Mouse (Mus musculus) heart, postnatal 0 days (tissue): Measurements from ENCODE around the gene Ubtd1. TPM values are rescaled to one million over a fixed set of nuclear protein-coding genes. Genes with fewer than 3 reads are reported as not detected.

Source experiments
- ATAC-seq: fragments of 200-750 bp; cut with Nextera tagmentation; 2 replicates; pipeline ENCODE4 v1.8.0; 2017; ENCODE audit warnings: low read depth, moderate number of reproducible peaks, moderate library complexity; ENCODE audit not compliant: insufficient read depth
- DNase-seq: peaks from one replicate; pipeline ENCODE4 v3.0.0-alpha.2; 2016; ENCODE audit warnings: low spot score
- H3K27ac ChIP-seq: fragments of 300-500 bp; sonication (generic); 2 replicates; pipeline ENCODE4 v1.5.1; 2014; ENCODE audit warnings: low read depth, mild to moderate bottlenecking
- H3K27me3 ChIP-seq: fragments of 300-500 bp; sonication (generic); 2 replicates; pipeline ENCODE4 v1.6.1; 2014; ENCODE audit warnings: low read length, mixed read lengths; ENCODE audit not compliant: control insufficient read depth, insufficient read depth
- H3K36me3 ChIP-seq: fragments of 300-500 bp; sonication (generic); replicated peaks from 2 replicates; pipeline ENCODE4 v1.6.1; 2014; ENCODE audit warnings: low read length, mixed read lengths; ENCODE audit not compliant: control insufficient read depth, insufficient read depth
- H3K4me1 ChIP-seq: fragments of 300-500 bp; sonication (generic); 2 replicates; pipeline ENCODE4 v1.6.1; 2014; ENCODE audit warnings: antibody characterized with exemption; ENCODE audit not compliant: control insufficient read depth, insufficient read depth
- H3K4me2 ChIP-seq: fragments of 300-500 bp; sonication (generic); 2 replicates; pipeline ENCODE4 v1.6.1; 2014; ENCODE audit warnings: low read depth, mild to moderate bottlenecking, low read length, moderate library complexity
- H3K4me3 ChIP-seq: fragments of 300-500 bp; sonication (generic); 2 replicates; pipeline ENCODE4 v1.5.1; 2014; ENCODE audit warnings: low read depth, low read length
- H3K9ac ChIP-seq: fragments of 300-500 bp; sonication (generic); replicated peaks from 2 replicates; pipeline ENCODE4 v1.6.1; 2014; ENCODE audit warnings: low read depth, low read length, mixed read lengths
- H3K9me3 ChIP-seq: fragments of 300-500 bp; sonication (generic); replicated peaks from 2 replicates; pipeline ENCODE4 v1.6.1; 2016; ENCODE audit warnings: low read length; ENCODE audit not compliant: control insufficient read depth
- CTCF ChIP-seq: IDR thresholded peaks from 2 replicates; pipeline ENCODE4 v1.5.1; 2016; ENCODE audit warnings: antibody characterized with exemption, control low read depth, low read depth
- EP300 ChIP-seq: IDR thresholded peaks from 2 replicates; pipeline ENCODE4 v1.6.1; 2016; ENCODE audit warnings: antibody characterized with exemption, low read depth
- WGBS: fragments of 180-500 bp; shearing (Covaris S2); extraction: QIAGEN DNeasy Blood & Tissue Kit; methylation state at CpG from one replicate; pipeline ENCODE4 v1.1.7; 2014; 5-methylcytosine and 5-hydroxymethylcytosine counted together
- polyA plus RNA-seq: library from polyadenylated mRNA; unstranded; fragments of >200 nt; fragmentation: Nextera tagmentation; extraction: Ambion mirVana; gene quantifications from 2 replicates; pipeline ENCODE4 v1.2.1, GENCODE M21; 2015
- total RNA-seq: library from RNA; depleted of rRNA; stranded (reverse); fragments of >200 nt; gene quantifications from 2 replicates; pipeline ENCODE4 v1.2.3, GENCODE M21; 2014; ENCODE audit warnings: low replicate concordance; rRNA removed

The Ubtd1 gene
- total RNA-seq (29.6 and 38.7 TPM in 2 replicates), polyA plus RNA-seq (21.9 and 24.8 TPM in 2 replicates)

GRCm38 (mm10) chr19:41981595-41981927, at the start of gene Ubtd1:
Gene Ubtd1, plus strand, starts transcription at chr19:41981763.
- H3K4me1 ChIP-seq: 0 out of 2 replicates have a peak, but pooled peaks cover 4% of the 10 kb centered on the region
- no peaks in the 10 kb centered on the region for H3K27me3 ChIP-seq
- under 1% methylated on average over 33 of the region's 33 CpGs for WGBS
- H3K4me3 ChIP-seq: peak within 1 kb of the TSS; percentile 82
- H3K36me3 ChIP-seq: no peaks in the 10 kb centered on the region
- H3K27ac ChIP-seq: peak within 1 kb of the TSS; percentile 93
- TF ChIP-seq EP300: no peak
- TF ChIP-seq CTCF: no peak
- peak within 1 kb of the TSS; percentile 81 for H3K4me2 ChIP-seq
- no peak for ATAC-seq
- H3K9me3 ChIP-seq: no peaks in the 10 kb centered on the region
- DNase-seq: no peak
- peak within 1 kb of the TSS; percentile 87 for H3K9ac ChIP-seq

GRCm38 (mm10) chr19:41932686-41933085, 48.9 kb upstream of the Ubtd1 start:
- Histone ChIP-seq H3K4me1 (peaks cover 15% of the 10 kb centered on the region), H3K4me2 (peak overlapping the region; percentile 97), H3K27me3 (no peaks in the 10 kb centered on the region), H3K9me3 (no peaks in the 10 kb centered on the region), H3K27ac (peak overlapping the region; percentile 36), H3K36me3 (peaks cover 26% of the 10 kb centered on the region), H3K9ac (peak overlapping the region; percentile 54), H3K4me3 (peak overlapping the region; percentile 66)
- no peak for DNase-seq
- TF ChIP-seq EP300 (no peak), CTCF (no peak)
- no peak for ATAC-seq
- WGBS: 1% methylated on average over 28 of the region's 28 CpGs

- peak; percentile 100 for ATAC-seq
- Histone ChIP-seq H3K4me3 (peak within 1 kb of the TSS; percentile 66), H3K9me3 (no peaks in the 10 kb centered on the region), H3K27me3 (no peaks in the 10 kb centered on the region), H3K4me2 (peak within 1 kb of the TSS; percentile 97), H3K4me1 (peaks cover 15% of the 10 kb centered on the region), H3K36me3 (peaks cover 31% of the 10 kb centered on the region), H3K9ac (peak within 1 kb of the TSS; percentile 54), H3K27ac (peak within 1 kb of the TSS; percentile 36)
- WGBS: under 1% methylated on average over 47 of the region's 47 CpGs
- peak; percentile 98 for DNase-seq
- TF ChIP-seq CTCF: no peak
- TF ChIP-seq EP300: no peak
These were observed 48.1 kb upstream of the Ubtd1 start, which contains the start of the genes Exosc1 and Zdhhc16 for GRCm38 (mm10) chr19:41933179-41934086. Gene Exosc1, minus strand, starts transcription at chr19:41933423. Gene Zdhhc16, plus strand, starts transcription at chr19:41933480.

- ATAC-seq: no peak
- 39% methylated on average over 6 of the region's 6 CpGs for WGBS
- DNase-seq: no peak
- Histone ChIP-seq H3K9me3 (no peaks in the 10 kb centered on the region), H3K36me3 (peaks cover 31% of the 10 kb centered on the region), H3K4me1 (peaks cover 15% of the 10 kb centered on the region), H3K27ac (no peak overlapping the region), H3K27me3 (no peaks in the 10 kb centered on the region), H3K4me3 (peak overlapping the region; percentile 66), H3K4me2 (peak overlapping the region; percentile 68), H3K9ac (peak overlapping the region; percentile 53)
- TF ChIP-seq EP300 (no peak), CTCF (no peak)
These were observed 47.4 kb upstream of the Ubtd1 start for GRCm38 (mm10) chr19:41934124-41934523.

- Histone ChIP-seq H3K9ac (no peak overlapping the region), H3K27me3 (no peaks in the 10 kb centered on the region), H3K36me3 (peaks cover 30% of the 10 kb centered on the region), H3K4me1 (peaks cover 15% of the 10 kb centered on the region), H3K27ac (no peak overlapping the region), H3K9me3 (no peaks in the 10 kb centered on the region), H3K4me3 (no peak overlapping the region), H3K4me2 (no peak overlapping the region)
- 77% methylated on average over 1 of the region's 1 CpGs for WGBS
- ATAC-seq: no peak
- no peak for DNase-seq
- TF ChIP-seq EP300 (no peak), CTCF (no peak)
These were observed 45.6 kb upstream of the Ubtd1 start for GRCm38 (mm10) chr19:41935921-41936320.
